Mouse (Mus musculus): ENCODE measurements around the gene Fam222a. TPM values are rescaled to one million over a fixed set of nuclear protein-coding genes. Genes with fewer than 3 reads are reported as not detected.

The Fam222a gene
- polyA plus RNA-seq, 1 experiment from 2014 or later: 2.9 TPM

- WGBS: 44% methylated on average over 5 of the region's 5 CpGs
- H3K27ac ChIP-seq: peak overlapping the region; percentile 70
- no peak overlapping the region for H3K4me3 ChIP-seq (replicated peaks)
Measured at GRCm38 (mm10) chr5:114560965-114561364, 6.9 kb upstream of the Fam222a start.

GRCm38 (mm10) chr5:114563994-114564393, 3.8 kb upstream of the Fam222a start:
- Histone ChIP-seq H3K9ac (no peak overlapping the region), H3K27me3 (replicated peaks) (0 out of 2 replicates have a peak, but pooled peaks cover 5% of the 10 kb centered on the region), H3K4me3 (replicated peaks) (no peak overlapping the region), H3K36me3 (no peaks in the 10 kb centered on the region), H3K4me2 (no peak overlapping the region), H3K9me3 (no peaks in the 10 kb centered on the region), H3K27ac (no peak overlapping the region), H3K4me1 (peaks cover 23% of the 10 kb centered on the region)
- no peak for ATAC-seq (ENCODE audit: insufficient read depth, low FRiP score, low read depth)
- WGBS: 91% methylated on average over 7 of the region's 7 CpGs

More at GRCm38 (mm10) chr5:114560965-114561364, 6.9 kb upstream of the Fam222a start:
- ATAC-seq (ENCODE audit: insufficient read depth, low FRiP score, low read depth): peak; percentile 62
- no peaks in the 10 kb centered on the region for H3K9me3 ChIP-seq
- peaks cover 15% of the 10 kb centered on the region for H3K4me1 ChIP-seq
- peak overlapping the region; percentile 25 for H3K4me2 ChIP-seq
- no peak overlapping the region for H3K9ac ChIP-seq
- no peaks in the 10 kb centered on the region for H3K36me3 ChIP-seq
- no peaks in the 10 kb centered on the region for H3K27me3 ChIP-seq (replicated peaks)

GRCm38 (mm10) chr5:114565305-114565704, 2.5 kb upstream of the Fam222a start:
- Histone ChIP-seq H3K27me3 (replicated peaks) (0 out of 2 replicates have a peak, but pooled peaks cover 6% of the 10 kb centered on the region), H3K9ac (no peak overlapping the region), H3K4me2 (peak overlapping the region; percentile 40), H3K27ac (0 out of 2 replicates have a peak overlapping the region, but pooled peaks have one; percentile 40), H3K4me1 (peaks cover 34% of the 10 kb centered on the region), H3K36me3 (no peaks in the 10 kb centered on the region), H3K4me3 (replicated peaks) (no peak overlapping the region), H3K9me3 (no peaks in the 10 kb centered on the region)
- no peak for ATAC-seq (ENCODE audit: insufficient read depth, low FRiP score, low read depth)
- 6% methylated on average over 12 of the region's 12 CpGs for WGBS

- Histone ChIP-seq H3K27me3 (replicated peaks) (0 out of 2 replicates have a peak, but pooled peaks cover 10% of the 10 kb centered on the region), H3K27ac (no peak overlapping the region), H3K9me3 (no peaks in the 10 kb centered on the region), H3K9ac (no peak overlapping the region), H3K36me3 (no peaks in the 10 kb centered on the region), H3K4me2 (no peak overlapping the region), H3K4me3 (replicated peaks) (no peak overlapping the region), H3K4me1 (peaks cover 38% of the 10 kb centered on the region)
- 50% methylated on average over 6 of the region's 6 CpGs for WGBS
- ATAC-seq (ENCODE audit: insufficient read depth, low FRiP score, low read depth): no peak
Measured at GRCm38 (mm10) chr5:114565751-114566150, 2.1 kb upstream of the Fam222a start.

- no peak for ATAC-seq (ENCODE audit: insufficient read depth, low FRiP score, low read depth)
- no peak overlapping the region for H3K4me2 ChIP-seq
- 84% methylated on average over 10 of the region's 10 CpGs for WGBS
- peaks cover 43% of the 10 kb centered on the region for H3K4me1 ChIP-seq
- no peaks in the 10 kb centered on the region for H3K9me3 ChIP-seq
- 0 out of 2 replicates have a peak, but pooled peaks cover 10% of the 10 kb centered on the region for H3K27me3 ChIP-seq (replicated peaks)
- no peak overlapping the region; the same call in 1 of the 2 replicates for H3K4me3 ChIP-seq (replicated peaks)
- no peak overlapping the region for H3K27ac ChIP-seq
- no peaks in the 10 kb centered on the region for H3K36me3 ChIP-seq
- no peak overlapping the region for H3K9ac ChIP-seq
Measured at GRCm38 (mm10) chr5:114566461-114566860, 1.4 kb upstream of the Fam222a start.

GRCm38 (mm10) chr5:114567075-114567517, 720 bp upstream of the Fam222a start:
- Histone ChIP-seq H3K36me3 (no peaks in the 10 kb centered on the region), H3K9me3 (no peaks in the 10 kb centered on the region), H3K4me2 (peak overlapping the region; percentile 94), H3K27ac (peak overlapping the region; percentile 83), H3K4me3 (replicated peaks) (peak overlapping the region; percentile 75), H3K27me3 (replicated peaks) (0 out of 2 replicates have a peak, but pooled peaks cover 10% of the 10 kb centered on the region), H3K4me1 (peaks cover 49% of the 10 kb centered on the region), H3K9ac (peak overlapping the region; percentile 50)
- WGBS: under 1% methylated on average over 52 of the region's 52 CpGs
- peak; percentile 87 for ATAC-seq (ENCODE audit: insufficient read depth, low FRiP score, low read depth)

- WGBS: 20% methylated on average over 5 of the region's 5 CpGs
- H3K9ac ChIP-seq: peak overlapping the region; percentile 50; the same call in 1 of the 2 replicates
- peaks cover 65% of the 10 kb centered on the region for H3K4me1 ChIP-seq
- no peak overlapping the region for H3K27ac ChIP-seq
- no peaks in the 10 kb centered on the region for H3K9me3 ChIP-seq
- H3K36me3 ChIP-seq: no peaks in the 10 kb centered on the region
- peak overlapping the region; percentile 94 for H3K4me2 ChIP-seq
- peak overlapping the region; percentile 75 for H3K4me3 ChIP-seq (replicated peaks)
- ATAC-seq (ENCODE audit: insufficient read depth, low FRiP score, low read depth): no peak
- H3K27me3 ChIP-seq (replicated peaks): 0 out of 2 replicates have a peak, but pooled peaks cover 10% of the 10 kb centered on the region
Measured at GRCm38 (mm10) chr5:114568818-114569217, 1.0 kb downstream of the Fam222a start.

GRCm38 (mm10) chr5:114569918-114570670, 2.3 kb downstream of the Fam222a start:
- no peaks in the 10 kb centered on the region for H3K9me3 ChIP-seq
- no peak overlapping the region for H3K9ac ChIP-seq
- H3K4me2 ChIP-seq: peak overlapping the region; percentile 94
- 35% methylated on average over 13 of the region's 16 CpGs for WGBS
- H3K4me1 ChIP-seq: peaks cover 75% of the 10 kb centered on the region
- H3K27ac ChIP-seq: no peak overlapping the region
- 0 out of 2 replicates have a peak, but pooled peaks cover 10% of the 10 kb centered on the region for H3K27me3 ChIP-seq (replicated peaks)
- no peaks in the 10 kb centered on the region for H3K36me3 ChIP-seq
- no peak for ATAC-seq (ENCODE audit: insufficient read depth, low FRiP score, low read depth)
- peak overlapping the region; percentile 75 for H3K4me3 ChIP-seq (replicated peaks)

- Histone ChIP-seq H3K9ac (no peak overlapping the region), H3K27ac (no peak overlapping the region), H3K9me3 (no peaks in the 10 kb centered on the region), H3K4me2 (peak overlapping the region; percentile 76), H3K4me1 (peaks cover 73% of the 10 kb centered on the region), H3K27me3 (replicated peaks) (0 out of 2 replicates have a peak, but pooled peaks cover 10% of the 10 kb centered on the region), H3K36me3 (no peaks in the 10 kb centered on the region), H3K4me3 (replicated peaks) (peak overlapping the region; percentile 38)
- no peak for ATAC-seq (ENCODE audit: insufficient read depth, low FRiP score, low read depth)
- WGBS: 11% methylated on average over 14 of the region's 14 CpGs
Measured at GRCm38 (mm10) chr5:114570791-114571450, 3.1 kb downstream of the Fam222a start.

GRCm38 (mm10) chr5:114571451-114572030, 3.7 kb downstream of the Fam222a start:
- Histone ChIP-seq H3K4me2 (peak overlapping the region; percentile 76), H3K4me3 (replicated peaks) (peak overlapping the region; percentile 38), H3K9me3 (no peaks in the 10 kb centered on the region), H3K36me3 (no peaks in the 10 kb centered on the region), H3K4me1 (peaks cover 73% of the 10 kb centered on the region), H3K9ac (no peak overlapping the region), H3K27ac (no peak overlapping the region), H3K27me3 (replicated peaks) (0 out of 2 replicates have a peak, but pooled peaks cover 10% of the 10 kb centered on the region)
- WGBS: 4% methylated on average over 39 of the region's 39 CpGs
- no peak for ATAC-seq (ENCODE audit: insufficient read depth, low FRiP score, low read depth)

- H3K4me3 ChIP-seq (replicated peaks): no peak overlapping the region
- no peak overlapping the region for H3K9ac ChIP-seq
- ATAC-seq (ENCODE audit: insufficient read depth, low FRiP score, low read depth): no peak
- H3K9me3 ChIP-seq: no peaks in the 10 kb centered on the region
- no peak overlapping the region for H3K4me2 ChIP-seq
- H3K36me3 ChIP-seq: no peaks in the 10 kb centered on the region
- peaks cover 68% of the 10 kb centered on the region for H3K4me1 ChIP-seq
- 78% methylated on average over 2 of the region's 2 CpGs for WGBS
- H3K27me3 ChIP-seq (replicated peaks): 0 out of 2 replicates have a peak, but pooled peaks cover 10% of the 10 kb centered on the region
- H3K27ac ChIP-seq: no peak overlapping the region
Measured at GRCm38 (mm10) chr5:114572997-114573396, 5.2 kb downstream of the Fam222a start.

Data from stomach, embryonic 15.5 days (tissue).